Mouse (Mus musculus): ENCODE measurements around the gene Shc1. TPM values are rescaled to one million over a fixed set of nuclear protein-coding genes. Genes with fewer than 3 reads are reported as not detected.

The Shc1 gene
- 16.6 TPM for polyA plus RNA-seq (2014; fragmentation: Illumina TruSeq; extraction: RNeasy Lipid Tissue Mini Kit (QIAGEN cat#74804); ENCODE audit: low read depth, low replicate concordance)

DNA sequence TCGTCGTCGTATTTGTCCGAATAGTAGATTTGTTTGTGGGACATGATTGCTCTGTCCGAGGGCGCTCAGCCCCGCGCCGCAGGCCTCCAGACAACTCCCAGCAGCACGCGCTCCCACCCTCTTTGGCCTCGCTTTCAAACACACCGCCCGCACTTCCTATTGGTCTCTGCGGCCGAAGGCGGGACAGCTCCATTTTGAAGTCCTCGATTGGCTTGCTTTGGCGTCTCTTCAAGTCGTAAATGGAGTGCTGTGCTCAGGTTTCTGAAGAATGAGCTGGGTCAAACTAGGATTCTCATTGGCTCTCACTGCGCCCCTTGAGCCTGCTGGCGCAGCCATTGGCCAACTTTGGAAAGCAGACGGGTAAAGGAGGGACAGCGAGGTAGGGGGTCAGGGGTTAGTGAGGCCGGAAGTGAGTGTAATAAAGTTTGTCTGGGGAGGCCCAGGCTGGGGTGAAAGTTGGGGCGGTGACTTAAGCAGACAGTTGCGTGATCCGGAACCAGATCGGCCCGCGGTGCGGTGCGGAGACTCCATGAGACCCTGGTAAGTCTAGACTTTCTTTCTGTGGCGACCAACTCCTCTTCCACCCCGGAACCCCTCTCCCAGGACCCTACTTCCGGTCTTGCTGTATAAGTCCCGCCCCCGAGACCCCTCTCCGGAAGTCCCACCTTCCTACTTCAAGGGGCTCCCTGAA is at the start of gene Shc1, which contains the start of gene Cks1b:
Gene Shc1 (plus strand): TSS at position 274 of the 691 bp plus-strand sequence.
Gene Cks1b (minus strand): TSS at position 214 of the 691 bp plus-strand sequence.

DNA sequence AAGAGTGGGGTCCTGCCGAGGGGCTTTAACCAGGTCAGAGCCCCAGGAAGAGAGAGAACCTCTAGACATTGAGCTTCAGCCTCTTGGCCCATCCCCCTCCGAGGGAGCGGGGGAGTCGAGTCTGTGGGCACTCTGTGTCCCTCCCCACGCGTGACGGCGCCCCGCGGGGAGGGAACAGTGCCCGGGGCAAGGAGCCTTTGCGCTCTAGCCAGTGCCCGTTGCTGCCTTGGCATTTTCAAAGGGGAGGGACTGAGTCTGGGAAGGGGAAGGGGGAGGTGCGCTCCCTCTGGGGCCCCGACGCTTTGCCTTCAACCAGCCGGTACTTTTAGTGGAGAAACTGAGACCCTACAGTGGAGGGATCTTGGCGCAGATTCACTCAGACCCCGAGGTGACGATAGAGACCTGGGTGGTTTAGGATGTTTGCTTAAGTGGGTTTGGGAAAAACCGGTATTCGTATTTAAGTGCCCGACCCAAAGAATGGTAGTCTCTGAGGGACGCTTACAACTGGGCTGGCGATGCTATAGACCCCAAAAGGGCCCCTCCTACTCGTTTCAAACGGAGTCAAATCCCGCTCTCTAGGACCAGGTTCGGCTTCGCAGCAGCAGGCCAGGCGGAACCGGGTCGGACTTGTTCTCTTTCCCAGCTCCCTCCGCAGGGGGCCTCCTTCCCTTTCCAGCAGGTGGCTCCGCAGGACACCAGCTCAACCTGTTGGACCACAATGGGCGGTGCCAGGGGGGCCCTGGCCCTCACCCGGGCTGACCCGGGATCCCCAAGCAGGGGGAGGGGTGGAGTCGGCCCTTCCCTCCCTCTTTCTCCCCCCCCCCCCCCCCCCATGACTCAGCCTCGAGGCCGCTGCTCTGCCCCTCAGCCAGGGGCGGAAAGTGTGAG is 24.0 kb upstream of the Shc1 start, which contains the start of gene Zbtb7b:
Gene Zbtb7b (minus strand): TSS at position 771 of the 888 bp plus-strand sequence.

DNA sequence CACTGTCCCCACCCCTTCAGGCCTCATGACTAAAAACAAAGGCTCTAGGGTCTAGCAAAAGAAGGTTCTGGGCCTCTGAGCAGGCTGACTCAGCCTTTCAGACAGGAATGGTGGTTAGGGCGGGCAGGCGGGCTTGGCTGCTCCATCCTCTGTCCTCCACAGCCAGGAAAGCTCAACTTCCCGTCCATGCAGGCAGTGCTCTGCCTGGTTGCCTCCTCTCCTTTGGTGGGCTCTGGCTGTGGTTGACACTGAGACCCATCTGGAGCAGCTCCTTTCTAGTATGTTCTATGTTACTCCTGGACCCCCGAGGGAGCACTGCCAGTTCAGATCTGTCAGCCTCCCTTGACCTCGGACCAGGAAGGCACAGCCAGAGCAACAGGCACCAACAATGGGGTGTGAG is 15.6 kb upstream of the Shc1 start, which contains the start of gene Lenep:
Gene Lenep (minus strand): TSS at position 101 of the 400 bp plus-strand sequence.

DNA sequence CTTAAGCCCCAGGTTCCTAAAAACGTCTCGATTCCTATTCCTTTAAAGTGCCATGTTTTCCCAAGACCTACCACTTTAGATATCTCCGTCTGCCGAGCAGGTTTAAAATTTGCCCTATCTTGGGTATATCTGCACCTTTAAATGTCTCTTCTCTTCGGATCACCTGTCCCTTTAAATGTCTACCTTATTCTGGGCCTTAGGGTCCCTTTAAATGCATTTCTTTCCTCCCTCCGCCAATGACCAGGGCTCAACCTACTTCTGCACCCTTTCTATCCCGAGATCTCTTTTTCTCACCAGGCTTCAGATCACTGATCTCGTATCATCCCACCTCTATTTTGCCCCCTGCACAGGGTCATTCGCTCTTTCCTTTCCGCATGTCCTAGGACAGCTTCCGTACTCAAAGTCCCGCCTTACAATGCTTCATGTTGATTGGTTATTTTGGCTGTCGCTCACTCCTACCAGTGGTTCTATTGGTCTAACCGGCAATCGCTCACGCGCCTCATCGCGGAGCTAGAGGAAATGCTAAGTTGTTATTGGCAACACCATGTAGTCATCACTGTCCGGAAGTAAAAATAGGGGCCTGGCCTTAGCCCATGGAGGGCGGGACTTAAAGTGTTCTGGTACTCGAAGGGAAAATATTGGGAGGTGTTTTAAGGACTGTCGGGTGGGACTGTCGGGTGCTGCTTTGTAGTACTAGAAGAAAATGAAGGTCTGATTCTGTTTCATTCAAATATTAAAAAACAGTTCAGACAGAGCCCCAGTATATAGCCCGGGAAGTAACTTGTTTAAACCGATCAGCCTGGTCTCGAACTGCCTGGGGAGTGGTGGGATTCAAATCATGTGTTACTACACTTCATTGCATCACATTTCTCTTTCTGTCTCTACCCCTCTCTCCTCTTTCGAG is 6.5 kb upstream of the Shc1 start, which contains the start of gene Flad1:
Gene Flad1 (minus strand): TSS at position 381 of the 904 bp plus-strand sequence.

DNA sequence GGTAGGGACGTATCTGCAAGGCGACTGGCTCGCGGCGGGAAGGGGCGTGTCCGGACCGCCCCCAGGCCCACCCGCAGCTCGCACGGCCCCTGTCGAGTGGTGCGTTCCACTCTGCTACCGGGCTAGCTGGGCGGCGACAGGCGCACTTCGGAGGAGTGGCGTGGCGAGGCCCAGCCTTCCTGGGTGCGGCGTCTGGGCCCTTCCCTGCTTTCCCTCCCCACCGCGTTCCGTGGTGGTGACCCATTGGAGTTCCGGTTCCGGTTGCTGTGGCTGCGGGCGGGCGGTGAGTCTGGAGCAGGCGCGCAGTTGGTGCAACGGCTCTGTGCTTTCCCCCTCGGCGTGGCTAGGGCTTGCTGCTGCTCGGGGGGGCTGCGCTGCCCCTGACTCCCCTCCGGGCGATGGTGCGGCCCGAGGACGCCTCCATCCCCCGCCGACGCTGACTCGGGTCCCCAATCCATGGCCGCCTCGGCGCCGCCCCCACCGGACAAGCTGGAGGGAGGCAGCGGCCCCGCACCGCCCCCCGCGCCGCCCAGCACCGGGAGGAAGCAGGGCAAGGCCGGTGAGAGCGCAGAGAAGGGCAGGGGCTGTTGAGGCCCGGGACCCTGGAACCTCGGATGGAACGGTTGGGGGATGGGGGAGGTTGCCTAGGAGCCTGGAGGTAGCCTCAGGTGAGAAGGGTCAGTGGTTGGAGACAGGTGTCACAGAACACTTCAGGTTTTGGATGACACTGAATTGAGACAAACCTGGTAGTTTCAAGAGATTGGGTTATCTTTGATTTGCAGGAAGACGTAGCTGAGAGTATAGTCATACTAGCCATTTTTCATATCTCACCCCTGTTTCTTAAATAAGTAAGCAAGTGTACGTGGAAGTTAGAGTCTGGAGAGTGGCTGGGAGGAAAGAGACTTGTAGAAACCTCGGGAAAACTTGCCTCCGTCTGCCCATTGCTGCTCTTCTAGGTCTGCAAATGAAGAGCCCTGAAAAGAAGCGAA is 12.2 kb downstream of the Shc1 start, which contains the start of gene Pygo2:
Gene Pygo2 (plus strand): TSS at position 44 of the 989 bp plus-strand sequence.

DNA sequence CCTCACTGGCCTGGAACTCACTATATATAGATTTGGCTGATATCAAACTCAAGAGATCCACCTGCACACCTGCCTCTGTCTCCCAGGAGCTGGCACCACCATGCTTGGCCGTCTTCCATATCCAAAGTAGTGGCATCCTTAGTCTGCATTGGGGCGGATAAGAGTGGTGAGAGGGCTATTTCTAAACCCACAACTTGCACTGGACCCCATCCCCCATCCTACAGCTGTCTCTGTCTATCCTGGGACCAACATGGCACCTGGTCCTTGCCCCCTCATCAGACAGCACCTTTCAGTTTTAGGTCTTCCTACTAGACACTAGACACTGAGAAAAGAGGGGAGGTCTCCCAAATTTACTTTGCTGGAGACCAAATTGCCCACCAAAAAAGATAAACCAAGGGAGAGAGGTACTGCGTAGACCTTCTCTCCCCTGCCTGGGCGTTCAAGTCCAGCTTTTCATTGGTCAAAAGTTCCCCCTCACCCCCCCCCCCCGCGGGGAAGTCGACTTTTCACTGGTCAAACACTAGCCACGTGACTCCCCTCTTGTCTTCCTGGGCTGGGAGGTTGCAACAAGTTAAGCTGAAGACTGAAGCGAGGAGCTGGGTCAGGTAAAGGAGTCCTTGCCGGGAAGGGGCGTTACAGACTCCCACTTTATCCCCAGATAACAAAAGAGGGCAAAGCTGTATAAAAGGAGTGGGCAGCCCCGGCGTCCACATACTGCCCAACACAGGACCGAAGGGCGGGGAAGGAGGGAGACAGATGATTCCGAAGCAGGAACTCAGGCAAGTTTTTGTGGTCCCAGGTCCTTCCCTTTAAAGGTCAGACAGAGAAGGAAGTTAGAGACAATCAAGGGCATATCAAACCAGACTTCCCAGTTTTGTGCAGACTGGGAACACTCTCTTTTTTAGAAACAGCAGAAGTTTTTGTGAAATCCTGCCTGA is 18.2 kb downstream of the Shc1 start, which contains the start of gene Pbxip1:
Gene Pbxip1 (plus strand): TSS at position 531 of the 938 bp plus-strand sequence.

DNA sequence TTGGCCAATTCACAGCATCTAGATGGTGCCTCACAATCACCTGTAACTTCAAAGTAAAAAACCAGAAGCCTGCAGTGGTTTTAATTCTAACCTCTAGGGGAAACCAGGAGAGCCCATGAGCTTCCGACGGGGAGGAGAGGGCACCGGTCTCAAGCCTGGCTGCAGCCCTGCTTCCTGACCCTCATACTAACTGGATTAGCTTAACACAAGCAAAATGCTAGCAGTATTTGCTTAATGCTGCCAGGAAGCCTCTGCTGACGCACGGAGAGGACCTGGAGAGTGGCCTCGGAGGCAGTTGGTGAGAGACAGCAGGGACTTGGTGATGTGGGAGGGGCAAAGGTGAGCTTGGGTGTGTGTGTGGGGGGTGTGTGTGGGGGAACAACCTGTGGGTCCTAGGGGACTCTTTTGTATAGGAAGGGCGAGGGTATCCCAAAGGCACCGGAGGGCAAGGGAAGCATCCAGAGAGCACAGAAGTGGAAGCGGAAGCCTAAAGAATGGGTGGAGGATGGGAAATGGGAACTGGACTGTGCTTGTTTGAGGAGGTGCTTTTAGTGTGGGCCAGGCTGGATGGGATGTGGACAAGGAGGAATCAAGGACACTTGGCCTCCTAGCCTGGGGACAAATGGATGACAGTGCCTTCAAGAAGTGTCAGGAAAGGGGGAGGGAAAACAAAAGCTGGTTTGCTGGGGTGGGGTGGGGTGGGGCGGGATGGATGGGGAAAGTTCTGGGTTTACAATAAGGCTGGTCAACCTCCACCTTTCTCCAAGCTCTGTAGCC is 36.3 kb downstream of the Shc1 start, which contains the start of gene Pmvk:
Gene Pmvk (plus strand): TSS at position 141 of the 777 bp plus-strand sequence.

Other genes starting within 250 kb of the Shc1 start
- 7.7 TPM for gene Scamp3, start 241.0 kb upstream of the Shc1 start, polyA plus RNA-seq (2014; fragmentation: Illumina TruSeq; extraction: RNeasy Lipid Tissue Mini Kit (QIAGEN cat#74804); ENCODE audit: low read depth, low replicate concordance)
- not detected for gene Fam189b, start 235.3 kb upstream of the Shc1 start, polyA plus RNA-seq (2014; fragmentation: Illumina TruSeq; extraction: RNeasy Lipid Tissue Mini Kit (QIAGEN cat#74804); ENCODE audit: low read depth, low replicate concordance)
- gene Gba, start 215.5 kb upstream of the Shc1 start, polyA plus RNA-seq (2014; fragmentation: Illumina TruSeq; extraction: RNeasy Lipid Tissue Mini Kit (QIAGEN cat#74804); ENCODE audit: low read depth, low replicate concordance), result 10.7 TPM
- gene Thbs3, start 203.3 kb upstream of the Shc1 start, polyA plus RNA-seq (2014; fragmentation: Illumina TruSeq; extraction: RNeasy Lipid Tissue Mini Kit (QIAGEN cat#74804); ENCODE audit: low read depth, low replicate concordance), result 0.73 TPM
- 50.1 TPM for gene Mtx1, start 191.4 kb upstream of the Shc1 start, polyA plus RNA-seq (2014; fragmentation: Illumina TruSeq; extraction: RNeasy Lipid Tissue Mini Kit (QIAGEN cat#74804); ENCODE audit: low read depth, low replicate concordance)
- 9.3 TPM for gene Muc1, start 189.4 kb upstream of the Shc1 start, polyA plus RNA-seq (2014; fragmentation: Illumina TruSeq; extraction: RNeasy Lipid Tissue Mini Kit (QIAGEN cat#74804); ENCODE audit: low read depth, low replicate concordance)
- gene Krtcap2, start 172.5 kb upstream of the Shc1 start, polyA plus RNA-seq (2014; fragmentation: Illumina TruSeq; extraction: RNeasy Lipid Tissue Mini Kit (QIAGEN cat#74804); ENCODE audit: low read depth, low replicate concordance), result 27.7 TPM
- not detected for gene Trim46, start 172.1 kb upstream of the Shc1 start, polyA plus RNA-seq (2014; fragmentation: Illumina TruSeq; extraction: RNeasy Lipid Tissue Mini Kit (QIAGEN cat#74804); ENCODE audit: low read depth, low replicate concordance)
- not detected for gene Dpm3, start 159.1 kb upstream of the Shc1 start, polyA plus RNA-seq (2014; fragmentation: Illumina TruSeq; extraction: RNeasy Lipid Tissue Mini Kit (QIAGEN cat#74804); ENCODE audit: low read depth, low replicate concordance)
- 10.2 TPM for gene Slc50a1, start 147.9 kb upstream of the Shc1 start, polyA plus RNA-seq (2014; fragmentation: Illumina TruSeq; extraction: RNeasy Lipid Tissue Mini Kit (QIAGEN cat#74804); ENCODE audit: low read depth, low replicate concordance)
- gene Efna1, start 137.3 kb upstream of the Shc1 start, polyA plus RNA-seq (2014; fragmentation: Illumina TruSeq; extraction: RNeasy Lipid Tissue Mini Kit (QIAGEN cat#74804); ENCODE audit: low read depth, low replicate concordance), result 8.2 TPM
- gene Efna3, start 95.5 kb upstream of the Shc1 start, polyA plus RNA-seq (2014; fragmentation: Illumina TruSeq; extraction: RNeasy Lipid Tissue Mini Kit (QIAGEN cat#74804); ENCODE audit: low read depth, low replicate concordance), result not detected
- not detected for gene Efna4, start 80.4 kb upstream of the Shc1 start, polyA plus RNA-seq (2014; fragmentation: Illumina TruSeq; extraction: RNeasy Lipid Tissue Mini Kit (QIAGEN cat#74804); ENCODE audit: low read depth, low replicate concordance)
- 4.4 TPM for gene Adam15, start 68.4 kb upstream of the Shc1 start, polyA plus RNA-seq (2014; fragmentation: Illumina TruSeq; extraction: RNeasy Lipid Tissue Mini Kit (QIAGEN cat#74804); ENCODE audit: low read depth, low replicate concordance)
- not detected for gene Dcst2, start 56.5 kb upstream of the Shc1 start, polyA plus RNA-seq (2014; fragmentation: Illumina TruSeq; extraction: RNeasy Lipid Tissue Mini Kit (QIAGEN cat#74804); ENCODE audit: low read depth, low replicate concordance)
- not detected for gene Dcst1, start 53.2 kb upstream of the Shc1 start, polyA plus RNA-seq (2014; fragmentation: Illumina TruSeq; extraction: RNeasy Lipid Tissue Mini Kit (QIAGEN cat#74804); ENCODE audit: low read depth, low replicate concordance)
- 2.8 TPM for gene Zbtb7b, start 23.7 kb upstream of the Shc1 start, polyA plus RNA-seq (2014; fragmentation: Illumina TruSeq; extraction: RNeasy Lipid Tissue Mini Kit (QIAGEN cat#74804); ENCODE audit: low read depth, low replicate concordance)
- 1.6 TPM for gene Lenep, start 15.7 kb upstream of the Shc1 start, polyA plus RNA-seq (2014; fragmentation: Illumina TruSeq; extraction: RNeasy Lipid Tissue Mini Kit (QIAGEN cat#74804); ENCODE audit: low read depth, low replicate concordance)
- 1.8 TPM for gene Flad1, start 6.6 kb upstream of the Shc1 start, polyA plus RNA-seq (2014; fragmentation: Illumina TruSeq; extraction: RNeasy Lipid Tissue Mini Kit (QIAGEN cat#74804); ENCODE audit: low read depth, low replicate concordance)
- gene Cks1b, start 60 bp upstream of the Shc1 start, polyA plus RNA-seq (2014; fragmentation: Illumina TruSeq; extraction: RNeasy Lipid Tissue Mini Kit (QIAGEN cat#74804); ENCODE audit: low read depth, low replicate concordance), result 1.6 TPM
- gene Pygo2, start 11.8 kb downstream of the Shc1 start, polyA plus RNA-seq (2014; fragmentation: Illumina TruSeq; extraction: RNeasy Lipid Tissue Mini Kit (QIAGEN cat#74804); ENCODE audit: low read depth, low replicate concordance), result 5.3 TPM
- 12.9 TPM for gene Pbxip1, start 18.3 kb downstream of the Shc1 start, polyA plus RNA-seq (2014; fragmentation: Illumina TruSeq; extraction: RNeasy Lipid Tissue Mini Kit (QIAGEN cat#74804); ENCODE audit: low read depth, low replicate concordance)
- gene Pmvk, start 36.1 kb downstream of the Shc1 start, polyA plus RNA-seq (2014; fragmentation: Illumina TruSeq; extraction: RNeasy Lipid Tissue Mini Kit (QIAGEN cat#74804); ENCODE audit: low read depth, low replicate concordance), result not detected
- 1.3 TPM for gene Kcnn3, start 101.7 kb downstream of the Shc1 start, polyA plus RNA-seq (2014; fragmentation: Illumina TruSeq; extraction: RNeasy Lipid Tissue Mini Kit (QIAGEN cat#74804); ENCODE audit: low read depth, low replicate concordance)

Data from kidney, adult 10 weeks (tissue).